Mouse (Mus musculus) testis, adult 2 months (tissue): ENCODE measurements around the gene Myo1d.

Source experiments
- CTCF ChIP-seq: fragments of 200-500 bp; IDR thresholded peaks from 2 replicates; pipeline ENCODE4 v1.5.1; 2012; ENCODE audit warnings: low read depth, mild to moderate bottlenecking, inconsistent platforms, low read length, moderate library complexity; ENCODE audit not compliant: control insufficient read depth, insufficient read depth, insufficient replicate concordance
- POLR2A ChIP-seq: fragments of 200-500 bp; IDR thresholded peaks from 2 replicates; pipeline ENCODE4 v1.6.1; 2012; ENCODE audit warnings: low read depth, mild to moderate bottlenecking, inconsistent platforms, low read length, moderate library complexity; ENCODE audit not compliant: control insufficient read depth

GRCm38 (mm10) chr11:80497225-80497919 is 282.5 kb downstream of the Myo1d start:
- TF ChIP-seq POLR2A (no peak), CTCF (no peak)
